Mouse (Mus musculus) embryonic facial prominence, embryonic 11.5 days (tissue): ENCODE results near the gene Tprkb. TPM values are rescaled to one million over a fixed set of nuclear protein-coding genes. Genes with fewer than 3 reads are reported as not detected.
A peak's percentile ranks its signal among the peaks of the same experiment; 100 is the strongest.
"Not testable (repeated sequence)": the region's sequence is repeated elsewhere in the genome, so short reads cannot be mapped to it uniquely, and the experiment has no call there.

Experiments used
- ATAC-seq: fragments of 200-750 bp; cut with Nextera tagmentation; replicated peaks from 2 replicates; pipeline ENCODE4 v1.8.0; 2017; ENCODE audit warnings: low read depth; ENCODE audit not compliant: insufficient number of reproducible peaks, low FRiP score, low TSS enrichment
- DNase-seq: peaks from one replicate; pipeline ENCODE4 v3.0.0-alpha.2; 2015; ENCODE audit warnings: low spot score
- H3K27ac ChIP-seq: fragments of 300-500 bp; sonication (generic); replicated peaks from 2 replicates; pipeline ENCODE4 v1.5.1; 2014; ENCODE audit warnings: mild to moderate bottlenecking, low read depth, low read length, control low read depth
- H3K27me3 ChIP-seq: fragments of 300-500 bp; sonication (generic); 2 replicates; pipeline ENCODE4 v1.6.1; 2014; ENCODE audit warnings: mild to moderate bottlenecking, low read length, moderate library complexity, mixed read lengths; ENCODE audit not compliant: control insufficient read depth, insufficient read depth
- H3K36me3 ChIP-seq: fragments of 300-500 bp; sonication (generic); replicated peaks from 2 replicates; pipeline ENCODE4 v1.6.1; 2014; ENCODE audit warnings: low read depth, mild to moderate bottlenecking, low read length, moderate library complexity, mixed read lengths; ENCODE audit not compliant: control insufficient read depth, insufficient read depth
- H3K4me1 ChIP-seq: fragments of 300-500 bp; sonication (generic); 2 replicates; pipeline ENCODE4 v1.6.1; 2014; ENCODE audit warnings: low read length, mixed read lengths; ENCODE audit not compliant: control insufficient read depth, insufficient read depth
- H3K4me2 ChIP-seq: fragments of 300-500 bp; sonication (generic); 2 replicates; pipeline ENCODE4 v1.6.1; 2014; ENCODE audit warnings: low read depth, mild to moderate bottlenecking, control low read depth, low read length, moderate library complexity
- H3K4me3 ChIP-seq: fragments of 300-500 bp; sonication (generic); 2 replicates; pipeline ENCODE4 v1.5.1; 2014; ENCODE audit warnings: low read depth, low read length, control low read depth
- H3K9ac ChIP-seq: fragments of 300-500 bp; sonication (generic); replicated peaks from 2 replicates; pipeline ENCODE4 v1.6.1; 2014; ENCODE audit warnings: mild to moderate bottlenecking, control low read depth, low read length
- H3K9me3 ChIP-seq: fragments of 300-500 bp; sonication (generic); replicated peaks from 2 replicates; pipeline ENCODE4 v1.6.1; 2016; ENCODE audit warnings: mild to moderate bottlenecking, low read length, inconsistent platforms, mixed read lengths; ENCODE audit not compliant: control insufficient read depth
- WGBS: fragments of 180-500 bp; shearing (Covaris S2); extraction: QIAGEN DNeasy Blood & Tissue Kit; methylation state at CpG from one replicate; pipeline ENCODE4 v1.1.7; 2014; 5-methylcytosine and 5-hydroxymethylcytosine counted together
- polyA plus RNA-seq: library from polyadenylated mRNA; unstranded; fragments of >200 nt; fragmentation: Nextera tagmentation; extraction: Ambion mirVana; gene quantifications from 2 replicates; pipeline ENCODE4 v1.2.1, GENCODE M21; 2014

Tprkb gene
- polyA plus RNA-seq, 1 experiment from 2014 or later: 39.7 TPM

GRCm38 (mm10) chr6:85938701-85939100 lies 27.0 kb downstream of the Tprkb start:
- Histone ChIP-seq H3K4me1 (no peaks in the 10 kb centered on the region), H3K36me3 (no peaks in the 10 kb centered on the region), H3K27ac (no peak overlapping the region), H3K27me3 (no peaks in the 10 kb centered on the region), H3K9me3 (no peaks in the 10 kb centered on the region), H3K4me2 (no peak overlapping the region), H3K9ac (no peak overlapping the region), H3K4me3 (no peak overlapping the region)
- WGBS: 84% methylated on average over 10 of the region's 10 CpGs
- ATAC-seq (no peak), DNase-seq (no peak)

- ATAC-seq: no peak
- Histone ChIP-seq H3K27me3 (no peaks in the 10 kb centered on the region), H3K9me3 (no peaks in the 10 kb centered on the region), H3K4me3 (no peak overlapping the region), H3K4me1 (no peaks in the 10 kb centered on the region), H3K9ac (no peak overlapping the region), H3K27ac (no peak overlapping the region), H3K4me2 (no peak overlapping the region), H3K36me3 (no peaks in the 10 kb centered on the region; the same call in 1 of the 2 replicates)
- 96% methylated on average over 3 of the region's 3 CpGs for WGBS
- no peak for DNase-seq
Observed at GRCm38 (mm10) chr6:85942469-85942868, 30.8 kb downstream of the Tprkb start.

DNA sequence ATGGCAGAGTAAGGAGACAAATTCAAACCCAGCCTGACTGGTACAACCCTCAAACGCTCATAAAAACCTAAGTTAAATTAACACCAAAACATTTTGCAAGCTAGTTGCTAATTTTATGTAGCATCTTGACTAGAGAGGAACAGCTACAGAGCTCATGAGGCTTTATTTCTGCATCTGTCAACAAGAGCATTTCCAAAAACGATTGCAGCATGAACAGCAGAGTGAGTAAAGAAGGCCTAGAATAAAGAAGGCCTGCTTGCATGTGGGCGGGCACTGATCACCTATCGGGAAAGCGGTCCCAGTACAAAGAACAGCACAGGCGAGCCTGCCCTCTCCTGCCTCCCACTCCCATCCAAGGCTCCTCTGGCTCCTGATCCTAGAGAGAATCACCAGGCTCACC lies 36.9 kb downstream of the Tprkb start:
- 86% methylated on average over 6 of the region's 6 CpGs for WGBS

DNA sequence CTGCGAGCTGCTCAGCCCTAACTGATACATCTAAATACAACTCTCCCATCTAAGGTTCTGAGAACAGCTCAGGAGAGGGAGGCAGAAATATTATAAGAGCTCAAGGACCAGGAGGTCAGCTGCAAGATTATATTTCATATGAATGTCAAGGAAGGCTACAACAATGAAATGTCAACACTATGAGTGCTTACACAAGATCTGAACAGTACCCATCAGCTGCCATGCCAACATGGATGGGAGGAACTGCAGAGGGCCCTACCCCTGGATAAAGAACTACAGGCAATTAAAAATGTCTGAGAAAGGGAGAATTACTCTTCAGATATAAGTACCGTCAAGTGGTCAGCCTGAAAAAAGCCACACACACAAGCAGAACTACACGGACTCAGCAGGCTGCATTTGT lies 45.9 kb downstream of the Tprkb start:
- no peaks in the 10 kb centered on the region for H3K27me3 ChIP-seq
- no peak overlapping the region for H3K9ac ChIP-seq
- no peaks in the 10 kb centered on the region for H3K9me3 ChIP-seq
- H3K4me3 ChIP-seq: no peak overlapping the region
- no peak for ATAC-seq
- no peak overlapping the region for H3K4me2 ChIP-seq
- no peak overlapping the region for H3K27ac ChIP-seq
- no peaks in the 10 kb centered on the region for H3K4me1 ChIP-seq
- H3K36me3 ChIP-seq: peaks cover 8% of the 10 kb centered on the region; the same call in 1 of the 2 replicates
- WGBS: 94% methylated on average over 3 of the region's 3 CpGs
- no peak for DNase-seq

More for the DNA sequence above, 36.9 kb downstream of the Tprkb start:
- H3K36me3 ChIP-seq: peaks cover 13% of the 10 kb centered on the region
- no peak overlapping the region for H3K4me2 ChIP-seq
- H3K9ac ChIP-seq: no peak overlapping the region
- H3K4me1 ChIP-seq: no peaks in the 10 kb centered on the region
- DNase-seq (no peak), ATAC-seq (no peak)
- no peaks in the 10 kb centered on the region for H3K9me3 ChIP-seq
- H3K27ac ChIP-seq: no peak overlapping the region
- no peaks in the 10 kb centered on the region for H3K27me3 ChIP-seq
- no peak overlapping the region for H3K4me3 ChIP-seq

- Histone ChIP-seq H3K36me3 (no peaks in the 10 kb centered on the region), H3K27ac (peak within 1 kb of the TSS; percentile 95), H3K9me3 (no peaks in the 10 kb centered on the region), H3K4me2 (peak within 1 kb of the TSS; percentile 62), H3K4me1 (no peaks in the 10 kb centered on the region), H3K27me3 (no peaks in the 10 kb centered on the region), H3K4me3 (peak within 1 kb of the TSS; percentile 81), H3K9ac (peak within 1 kb of the TSS; percentile 93)
- peak; percentile 96 for DNase-seq
- ATAC-seq: peak; percentile 94
- WGBS: under 1% methylated on average over 70 of the region's 70 CpGs
Observed at GRCm38 (mm10) chr6:85961101-85962091, 49.7 kb downstream of the Tprkb start, which contains the start of gene Dusp11. Dusp11 (minus strand) TSS chr6:85961667.

GRCm38 (mm10) chr6:85966081-85966480 lies 54.4 kb downstream of the Tprkb start:
- not testable (repeated sequence) for H3K27ac ChIP-seq, H3K9me3 ChIP-seq, H3K4me3 ChIP-seq, H3K9ac ChIP-seq, H3K36me3 ChIP-seq, H3K4me2 ChIP-seq, H3K4me1 ChIP-seq, ATAC-seq, DNase-seq, H3K27me3 ChIP-seq
- 59% methylated on average over 4 of the region's 6 CpGs for WGBS

- no peak for ATAC-seq
- H3K36me3 ChIP-seq: no peaks in the 10 kb centered on the region
Observed at GRCm38 (mm10) chr6:85966686-85967085, 55.0 kb downstream of the Tprkb start.

DNA sequence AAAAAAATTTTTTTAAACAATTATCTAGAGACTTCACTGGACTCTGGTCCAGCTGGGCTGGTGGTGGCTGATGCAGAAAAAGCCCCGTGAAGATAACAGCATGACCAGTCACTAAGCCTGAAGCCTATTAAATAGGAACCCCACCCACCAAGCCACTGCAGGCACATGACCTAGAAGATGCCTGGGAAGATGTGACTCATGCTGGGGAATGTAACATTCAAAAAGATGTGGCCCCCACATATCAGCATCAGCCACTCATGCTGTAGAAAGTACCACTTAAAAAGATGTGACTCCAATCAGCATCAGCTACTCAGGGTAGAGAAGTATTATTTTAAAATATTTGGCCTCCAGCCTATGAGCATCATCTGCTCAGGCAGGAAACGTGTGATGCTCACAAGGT lies 58.2 kb downstream of the Tprkb start:
- 80% methylated on average over 2 of the region's 2 CpGs for WGBS
- DNase-seq: no peak
- no peaks in the 10 kb centered on the region for H3K27me3 ChIP-seq

More at GRCm38 (mm10) chr6:85966686-85967085, 55.0 kb downstream of the Tprkb start:
- no peak overlapping the region for H3K9ac ChIP-seq
- DNase-seq: no peak
- 75% methylated on average over 4 of the region's 4 CpGs for WGBS
- H3K9me3 ChIP-seq: no peaks in the 10 kb centered on the region
- no peaks in the 10 kb centered on the region for H3K4me1 ChIP-seq
- no peaks in the 10 kb centered on the region for H3K27me3 ChIP-seq
- no peak overlapping the region for H3K4me3 ChIP-seq
- H3K4me2 ChIP-seq: no peak overlapping the region
- H3K27ac ChIP-seq: no peak overlapping the region

More for the DNA sequence above, 58.2 kb downstream of the Tprkb start:
- Histone ChIP-seq H3K36me3 (no peaks in the 10 kb centered on the region), H3K9ac (no peak overlapping the region), H3K4me2 (no peak overlapping the region), H3K27ac (no peak overlapping the region), H3K4me3 (no peak overlapping the region), H3K9me3 (no peaks in the 10 kb centered on the region), H3K4me1 (no peaks in the 10 kb centered on the region)
- no peak for ATAC-seq
